Mouse (Mus musculus) erythroblast, embryonic 14.5 days (primary cell): ENCODE measurements around the gene Hcrt. TPM values are rescaled to one million over a fixed set of nuclear protein-coding genes. Genes with fewer than 3 reads are reported as not detected.

Experiments
- H3K27me3 ChIP-seq: 2 replicates; pipeline ENCODE4 v1.6.1; 2012; ENCODE audit warnings: inconsistent platforms; ENCODE audit not compliant: control insufficient read depth
- H3K36me3 ChIP-seq: 2 replicates; pipeline ENCODE4 v1.6.1; 2012; ENCODE audit warnings: mild to moderate bottlenecking, inconsistent platforms; ENCODE audit not compliant: control insufficient read depth
- H3K4me1 ChIP-seq: 2 replicates; pipeline ENCODE4 v1.6.1; 2012; ENCODE audit warnings: inconsistent platforms; ENCODE audit not compliant: control insufficient read depth
- H3K4me3 ChIP-seq: replicated peaks from 2 replicates; pipeline ENCODE3; 2012; ENCODE audit warnings: moderate library complexity, mild to moderate bottlenecking, inconsistent platforms
- H3K9me3 ChIP-seq: 2 replicates; pipeline ENCODE4 v1.6.1; 2012; ENCODE audit warnings: low read length, inconsistent platforms, mixed read lengths; ENCODE audit not compliant: control insufficient read depth
- GATA1 ChIP-seq: IDR thresholded peaks from 2 replicates; pipeline ENCODE4 v1.6.1; 2012; ENCODE audit warnings: low read length, inconsistent platforms, mixed read lengths
- TAL1 ChIP-seq: IDR thresholded peaks from 3 replicates; pipeline ENCODE4 v1.6.1; 2012; ENCODE audit warnings: low read length, inconsistent platforms, mixed read lengths
- polyA plus RNA-seq: library from polyadenylated mRNA; stranded (reverse); fragments of >175 nt; gene quantifications from 2 replicates; pipeline ENCODE4 v1.2.3, GENCODE M21; 2012

Gene Hcrt
- polyA plus RNA-seq, 1 experiment: not detected

DNA sequence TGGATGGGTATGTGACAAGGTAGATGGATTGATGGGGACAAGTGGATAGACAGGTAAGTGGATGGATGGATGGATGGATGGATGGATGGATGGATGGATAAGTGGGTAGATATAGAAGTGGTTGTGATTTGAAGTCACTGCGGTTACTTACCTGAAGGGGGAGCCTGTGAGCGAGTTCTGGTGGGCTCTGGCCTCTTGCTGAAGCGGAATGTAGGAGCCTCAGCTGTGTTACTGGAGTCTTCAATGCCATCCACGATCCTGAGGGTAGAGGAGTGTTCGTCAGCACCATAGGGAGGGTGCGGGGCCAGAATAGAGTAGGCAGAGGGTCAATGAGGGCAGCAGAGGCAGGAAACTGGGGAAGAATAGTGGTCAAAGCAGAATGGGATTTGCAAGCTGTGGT lies 17.6 kb downstream of the Hcrt start:
- TF ChIP-seq GATA1: no peak
- TF ChIP-seq TAL1: no peak
- Histone ChIP-seq H3K4me3 (no peak overlapping the region), H3K36me3 (no peaks in the 10 kb centered on the region), H3K4me1 (peaks cover 28% of the 10 kb centered on the region), H3K9me3 (no peaks in the 10 kb centered on the region), H3K27me3 (peaks cover 22% of the 10 kb centered on the region)

DNA sequence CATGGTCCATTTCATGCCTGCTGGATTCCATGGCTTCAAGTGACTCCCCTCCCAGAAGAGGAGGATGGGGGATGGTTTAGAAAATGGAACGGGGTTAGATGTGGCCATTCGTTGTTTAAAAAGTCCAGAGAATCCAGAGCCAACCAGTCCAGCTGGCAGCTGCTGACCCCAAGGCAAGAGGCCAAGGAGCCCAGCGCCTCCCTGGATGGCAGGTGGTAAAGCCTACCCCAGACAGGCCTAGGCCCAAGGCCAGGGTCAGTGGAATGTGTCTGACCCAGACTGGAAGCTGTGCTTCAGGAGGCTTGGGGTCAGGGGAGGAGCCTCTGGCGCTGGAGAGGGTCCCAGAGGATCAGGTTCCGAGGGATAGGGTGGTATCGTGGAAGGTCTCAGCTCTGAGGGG lies 21.4 kb downstream of the Hcrt start:
- peaks cover 6% of the 10 kb centered on the region; the same call in 1 of the 2 replicates for H3K36me3 ChIP-seq
- H3K4me1 ChIP-seq: peaks cover 47% of the 10 kb centered on the region
- H3K9me3 ChIP-seq: no peaks in the 10 kb centered on the region
- H3K4me3 ChIP-seq: no peak overlapping the region
- H3K27me3 ChIP-seq: peaks cover 3% of the 10 kb centered on the region
- TF ChIP-seq TAL1: no peak
- no peak for TF ChIP-seq GATA1

DNA sequence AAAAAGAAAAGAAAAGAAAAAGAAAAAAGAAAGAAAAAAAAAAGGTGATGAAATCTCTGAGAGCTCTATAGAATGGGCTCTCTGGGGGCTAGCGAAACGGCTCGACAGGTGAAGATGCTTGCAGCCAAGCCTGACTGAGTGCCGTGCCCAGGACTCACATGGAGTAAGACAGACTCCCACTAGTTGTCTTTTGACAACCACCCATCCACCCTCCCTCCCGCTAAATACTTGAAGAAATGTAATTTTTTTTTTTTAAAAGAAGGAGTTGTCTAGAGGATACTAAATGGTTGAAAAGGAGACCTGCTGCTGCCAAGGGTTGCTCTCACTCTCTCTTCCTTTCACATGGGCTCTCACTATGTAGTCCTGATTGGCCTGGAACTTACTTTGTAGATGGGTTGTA lies 24.0 kb downstream of the Hcrt start:
- Histone ChIP-seq H3K4me1 (peaks cover 67% of the 10 kb centered on the region), H3K9me3 (no peaks in the 10 kb centered on the region), H3K36me3 (peaks cover 30% of the 10 kb centered on the region), H3K4me3 (peak overlapping the region; percentile 100), H3K27me3 (no peaks in the 10 kb centered on the region)
- TF ChIP-seq TAL1 (no peak), GATA1 (no peak)

DNA sequence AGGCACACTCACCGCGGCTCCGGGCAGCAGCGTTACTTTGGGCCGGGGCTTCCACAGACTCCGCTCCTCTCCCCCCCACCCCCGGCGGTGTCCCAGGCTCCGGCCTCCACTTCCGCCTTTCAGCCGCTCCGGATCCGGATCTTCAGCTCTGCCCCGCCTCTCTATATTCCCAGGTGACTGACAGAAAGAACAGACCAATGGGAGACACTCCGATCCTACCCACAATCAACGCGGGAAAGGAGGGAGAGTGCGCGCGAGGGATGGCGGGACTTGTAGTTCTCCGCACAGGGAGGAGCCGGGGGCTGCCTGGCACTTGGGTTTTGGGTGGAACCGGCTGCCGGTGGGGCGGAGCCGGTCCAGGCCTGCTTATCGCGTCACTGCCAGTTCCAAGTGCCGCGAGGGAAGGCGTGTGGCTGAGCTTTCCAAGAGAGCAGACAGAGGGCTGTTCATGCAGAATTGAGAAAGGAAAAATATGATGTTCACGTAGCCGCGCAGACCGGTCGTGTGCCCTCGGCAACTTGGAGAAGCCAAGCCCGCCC lies 24.6 kb downstream of the Hcrt start, which contains the start of gene Rab5c:
Gene Rab5c, minus strand, starts transcription at position 150 of the 539 bp plus-strand sequence.
- Histone ChIP-seq H3K27me3 (no peaks in the 10 kb centered on the region), H3K4me3 (peak within 1 kb of the TSS; percentile 100), H3K36me3 (peaks cover 36% of the 10 kb centered on the region), H3K9me3 (no peaks in the 10 kb centered on the region), H3K4me1 (peaks cover 72% of the 10 kb centered on the region)
- peak; percentile 33; the same call in 1 of the 3 replicates for TF ChIP-seq TAL1
- TF ChIP-seq GATA1: 0 out of 2 replicates have a peak, but pooled peaks have one; percentile 45

DNA sequence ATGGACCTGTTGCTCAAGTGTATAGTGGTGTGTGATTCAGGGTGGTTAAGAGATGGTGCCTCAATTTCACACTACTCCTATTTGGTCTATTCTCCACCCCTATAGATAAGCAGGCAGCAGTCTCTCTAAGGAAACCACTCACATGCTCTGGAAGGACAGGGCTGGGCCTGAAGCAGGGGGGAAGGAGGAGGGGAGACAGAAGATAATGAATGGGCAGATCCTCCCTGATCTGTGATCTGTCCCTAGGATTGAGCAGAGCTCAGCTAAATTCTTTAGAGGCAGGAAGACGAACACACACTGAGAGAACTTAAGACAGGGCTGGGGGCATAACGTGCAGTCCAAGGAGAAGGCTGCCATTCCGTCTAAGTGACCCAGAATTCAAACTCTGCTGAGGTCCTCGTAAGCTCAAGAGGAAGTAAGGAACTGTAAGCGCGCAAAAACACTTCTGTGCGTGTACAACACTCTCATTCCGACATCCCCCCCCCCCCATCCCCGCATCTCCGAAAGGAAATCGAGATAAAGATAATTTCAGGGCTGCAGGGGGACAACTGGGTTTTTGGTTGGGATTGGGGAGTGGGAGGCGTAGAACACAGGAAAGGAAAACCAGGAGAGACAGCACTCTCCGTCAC lies 25.5 kb downstream of the Hcrt start:
- no peaks in the 10 kb centered on the region for H3K9me3 ChIP-seq
- no peak for TF ChIP-seq TAL1
- TF ChIP-seq GATA1: peak; percentile 80
- peaks cover 76% of the 10 kb centered on the region for H3K4me1 ChIP-seq
- H3K4me3 ChIP-seq: peak overlapping the region; percentile 100
- H3K27me3 ChIP-seq: no peaks in the 10 kb centered on the region
- H3K36me3 ChIP-seq: peaks cover 45% of the 10 kb centered on the region

DNA sequence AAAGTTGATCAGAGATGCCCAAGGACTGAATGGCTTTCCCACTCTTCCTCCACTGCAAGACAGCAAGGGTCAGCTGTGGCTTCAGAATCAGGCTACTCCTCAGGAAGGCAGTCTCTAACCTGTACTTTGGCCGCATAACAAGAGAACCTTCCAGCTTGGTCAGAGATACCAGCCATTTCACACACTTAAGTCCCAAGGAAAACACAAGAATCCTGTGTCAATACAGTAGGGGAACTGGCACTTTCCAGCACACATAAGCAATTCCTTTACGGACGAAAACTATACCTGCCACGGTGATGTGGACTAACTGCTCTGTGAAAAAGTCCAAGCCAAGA lies 26.0 kb downstream of the Hcrt start:
- peaks cover 81% of the 10 kb centered on the region for H3K4me1 ChIP-seq
- TF ChIP-seq GATA1 (no peak), TAL1 (no peak)

DNA sequence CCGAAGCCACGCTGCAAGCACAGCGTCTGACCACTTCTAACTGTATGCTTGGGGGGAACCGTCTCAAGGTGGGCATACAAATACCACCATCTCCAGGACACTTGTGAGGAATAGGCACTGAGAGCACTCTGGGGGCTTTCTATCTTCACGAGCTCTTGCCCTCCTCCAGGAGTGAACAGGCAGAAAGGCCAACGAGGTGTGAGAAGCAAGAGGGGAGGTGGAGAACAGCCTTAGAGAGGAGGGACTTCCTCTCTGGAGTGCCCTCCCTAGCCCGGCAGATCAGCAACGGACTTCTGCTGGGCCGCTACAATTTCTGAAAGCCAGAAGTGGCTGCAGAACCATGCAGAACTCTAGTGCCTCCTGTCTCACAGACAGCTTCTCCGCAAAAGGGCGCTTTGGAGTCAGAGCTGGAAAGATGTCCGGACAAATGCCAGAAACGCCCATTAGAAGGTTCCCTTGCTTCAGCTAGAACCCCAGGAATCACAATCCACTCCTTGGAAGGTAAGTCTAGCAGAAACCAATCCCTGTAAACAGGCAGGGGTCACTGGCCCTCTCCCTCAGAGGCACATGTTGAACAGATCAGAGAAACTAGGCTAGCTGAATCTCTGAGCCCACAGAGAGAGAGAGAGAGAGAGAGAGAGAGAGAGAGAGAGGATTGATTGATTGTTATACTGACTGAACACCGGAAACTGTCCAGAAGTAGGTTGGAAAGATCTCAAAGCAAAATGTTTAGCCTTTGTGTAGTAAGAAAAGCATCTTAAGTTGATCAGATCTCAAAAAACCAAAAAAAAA lies 26.6 kb downstream of the Hcrt start:
- TF ChIP-seq GATA1 (no peak), TAL1 (no peak)
- H3K36me3 ChIP-seq: peaks cover 56% of the 10 kb centered on the region
- peaks cover 80% of the 10 kb centered on the region for H3K4me1 ChIP-seq
- H3K4me3 ChIP-seq: peak overlapping the region; percentile 100
- H3K9me3 ChIP-seq: no peaks in the 10 kb centered on the region
- H3K27me3 ChIP-seq: no peaks in the 10 kb centered on the region

More for the DNA sequence above, 26.0 kb downstream of the Hcrt start:
- Histone ChIP-seq H3K27me3 (no peaks in the 10 kb centered on the region), H3K9me3 (no peaks in the 10 kb centered on the region), H3K4me3 (peak overlapping the region; percentile 100), H3K36me3 (peaks cover 50% of the 10 kb centered on the region)

DNA sequence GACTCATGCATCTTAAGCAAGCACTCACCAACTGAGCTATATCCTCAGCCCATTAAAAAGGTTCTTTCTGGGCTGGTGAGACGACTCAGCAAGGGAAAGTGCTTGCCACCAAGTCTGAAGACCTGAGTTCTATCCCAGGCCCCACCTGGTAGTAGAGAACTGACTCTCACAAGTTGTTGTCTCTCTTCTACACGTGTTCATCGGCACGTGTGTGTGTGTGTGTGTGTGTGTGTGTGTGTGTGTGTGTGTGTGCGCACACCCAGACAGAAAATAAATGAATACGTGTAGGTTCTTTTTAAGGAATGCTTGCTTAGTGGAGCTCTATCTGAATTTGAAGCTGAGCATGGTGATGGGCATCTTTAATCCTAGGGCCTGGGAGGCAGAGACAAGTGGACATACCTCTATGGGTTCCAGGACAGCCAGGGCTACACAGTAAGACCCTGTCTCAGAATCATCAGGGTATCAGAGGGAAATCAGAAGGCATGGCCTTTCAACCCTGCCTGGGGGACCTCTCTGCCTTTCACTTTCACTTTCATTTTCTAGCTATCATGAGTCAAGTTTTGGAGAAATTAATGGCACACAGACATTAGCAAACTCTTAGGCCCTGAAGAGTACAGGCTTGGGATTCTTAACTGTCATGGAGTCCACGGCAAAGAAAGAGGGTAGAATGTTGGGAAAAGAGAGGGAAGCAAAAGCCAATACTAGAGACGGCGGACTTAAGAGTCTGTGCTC lies 27.4 kb downstream of the Hcrt start:
- peaks cover 64% of the 10 kb centered on the region for H3K36me3 ChIP-seq
- peaks cover 83% of the 10 kb centered on the region for H3K4me1 ChIP-seq
- TF ChIP-seq GATA1 (no peak), TAL1 (no peak)
- no peaks in the 10 kb centered on the region for H3K9me3 ChIP-seq
- no peaks in the 10 kb centered on the region for H3K27me3 ChIP-seq
- peak overlapping the region; percentile 100 for H3K4me3 ChIP-seq
